Mouse (Mus musculus) frontal cortex, postnatal 10 days (tissue): ENCODE data around the gene Pde10a.

Experiments
- DNase-seq, 2 experiments: peaks; one replicate each; pipeline ENCODE4 v3.0.0; 2022; ENCODE audit warnings: low spot score in 2 of 2, mixed read lengths in 1 of 2

The Pde10a gene

DNA sequence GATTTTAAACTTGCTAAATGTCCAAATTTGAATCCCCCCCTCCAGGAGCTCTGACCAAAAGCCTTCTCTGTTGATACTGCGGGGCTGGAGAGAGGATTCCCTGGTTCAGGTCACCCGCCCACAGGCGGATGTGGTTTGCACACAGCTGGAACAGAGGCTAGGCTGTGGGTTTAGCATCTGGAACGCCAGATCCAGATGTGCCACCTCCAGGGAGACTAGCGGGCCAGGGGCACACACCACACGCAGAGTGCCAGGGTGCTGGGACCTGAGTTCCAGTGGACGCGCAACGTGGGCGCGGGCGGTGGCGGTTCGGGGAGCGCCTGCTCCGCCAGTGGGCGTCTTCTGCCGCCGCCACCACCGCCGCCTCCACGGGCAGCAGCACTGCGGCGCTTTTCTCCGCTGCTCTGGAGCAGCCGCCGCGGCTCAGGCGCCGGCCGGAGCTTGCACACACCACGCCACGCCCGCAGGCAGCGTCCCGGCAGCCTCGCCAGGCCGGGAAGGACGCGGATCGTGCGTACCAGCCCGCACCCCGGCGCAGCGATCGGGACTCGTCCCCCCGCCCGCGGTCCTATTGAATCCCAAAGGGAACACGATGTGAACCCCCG, 275.4 kb downstream of the Pde10a start:
- DNase-seq = peak in 1 of 2 experiments; percentile 61

DNA sequence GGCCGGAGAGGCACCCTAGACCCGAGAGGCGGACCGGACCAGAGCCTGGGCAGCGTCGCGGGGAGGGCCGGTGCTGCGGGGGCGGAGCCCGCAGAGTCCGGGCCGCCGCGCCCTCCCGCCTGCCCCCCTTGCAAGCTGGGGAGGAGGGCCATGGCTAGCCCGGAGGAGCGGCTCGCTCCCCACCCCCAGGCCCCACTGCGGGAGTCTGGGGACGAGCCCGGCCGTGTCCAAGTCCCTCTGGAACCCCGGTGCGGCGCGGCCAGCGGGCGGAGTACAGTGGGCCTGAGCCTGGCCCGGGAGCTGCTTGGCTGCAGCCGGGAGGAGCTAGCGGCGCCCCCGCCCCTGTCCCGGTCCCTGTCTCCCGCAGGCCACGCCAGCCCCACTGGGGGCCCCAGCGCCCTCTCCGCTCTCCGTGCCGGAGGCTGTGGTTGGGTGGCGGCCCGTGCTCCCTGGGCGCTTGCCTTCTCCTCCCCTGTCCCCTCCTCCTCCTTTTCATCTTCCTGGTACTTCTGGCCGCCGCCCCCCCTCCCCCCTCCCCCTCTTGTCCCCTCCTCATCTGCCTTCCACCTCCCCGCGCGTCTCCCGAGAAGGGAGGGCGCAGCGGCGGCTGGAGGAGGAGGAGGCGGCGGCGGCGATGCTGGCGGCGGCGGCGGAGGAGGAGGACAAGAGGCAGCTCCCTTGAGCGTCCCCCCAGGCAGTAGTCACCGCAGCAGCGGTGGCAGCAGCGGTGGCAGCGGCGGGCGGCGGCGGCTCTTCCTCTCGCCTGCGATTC, 276.1 kb downstream of the Pde10a start:
- peak; percentile 52 to 73 for DNase-seq

DNA sequence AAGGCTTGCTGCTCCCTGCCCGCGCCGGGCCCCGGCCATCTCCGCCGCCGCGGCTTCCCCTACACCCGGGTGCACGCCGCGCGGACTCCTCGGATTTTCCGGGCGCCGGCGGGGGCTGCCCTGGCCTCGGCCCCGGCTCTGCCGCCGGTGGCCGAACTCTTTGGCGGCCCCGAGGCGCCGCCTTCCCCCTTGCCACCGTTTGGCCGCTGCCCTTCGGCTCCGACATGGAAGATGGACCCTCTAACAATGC, 276.6 kb downstream of the Pde10a start:
- DNase-seq = no peak

DNA sequence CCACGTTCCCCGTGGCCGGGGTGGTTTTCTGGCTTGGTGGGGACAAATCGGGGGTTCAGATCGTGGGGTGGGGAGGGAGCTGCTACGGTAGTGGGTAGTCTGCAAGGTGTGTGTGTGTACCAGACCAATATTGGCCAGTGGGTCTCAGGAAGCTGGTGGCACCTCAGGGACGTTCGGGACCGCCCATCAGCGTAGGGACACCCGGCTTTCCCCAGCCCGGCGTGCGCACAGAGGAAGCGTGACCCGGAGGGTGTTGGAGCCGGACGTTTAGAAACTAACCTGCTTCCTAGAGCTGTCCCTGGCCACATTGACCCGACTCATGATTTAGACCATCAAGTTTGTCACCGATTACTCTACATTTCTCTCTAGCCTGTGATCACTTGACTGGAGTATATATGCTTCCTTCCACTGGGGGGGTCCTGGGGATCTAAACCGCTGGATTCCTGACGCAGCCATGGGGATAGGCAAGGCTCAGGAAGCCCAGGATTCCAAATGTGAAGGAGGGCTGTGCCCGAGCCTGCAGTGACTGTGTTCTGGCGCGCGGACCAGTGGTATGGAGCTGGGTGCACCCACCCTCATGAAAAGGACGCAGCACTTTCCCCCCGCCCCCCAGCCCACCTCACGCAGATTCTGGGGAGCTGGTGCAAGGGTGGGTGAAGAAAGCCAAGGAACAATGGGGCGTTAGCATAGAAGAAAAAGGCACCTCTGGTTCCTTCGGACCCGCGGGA, 277.2 kb downstream of the Pde10a start:
- DNase-seq = no peak

DNA sequence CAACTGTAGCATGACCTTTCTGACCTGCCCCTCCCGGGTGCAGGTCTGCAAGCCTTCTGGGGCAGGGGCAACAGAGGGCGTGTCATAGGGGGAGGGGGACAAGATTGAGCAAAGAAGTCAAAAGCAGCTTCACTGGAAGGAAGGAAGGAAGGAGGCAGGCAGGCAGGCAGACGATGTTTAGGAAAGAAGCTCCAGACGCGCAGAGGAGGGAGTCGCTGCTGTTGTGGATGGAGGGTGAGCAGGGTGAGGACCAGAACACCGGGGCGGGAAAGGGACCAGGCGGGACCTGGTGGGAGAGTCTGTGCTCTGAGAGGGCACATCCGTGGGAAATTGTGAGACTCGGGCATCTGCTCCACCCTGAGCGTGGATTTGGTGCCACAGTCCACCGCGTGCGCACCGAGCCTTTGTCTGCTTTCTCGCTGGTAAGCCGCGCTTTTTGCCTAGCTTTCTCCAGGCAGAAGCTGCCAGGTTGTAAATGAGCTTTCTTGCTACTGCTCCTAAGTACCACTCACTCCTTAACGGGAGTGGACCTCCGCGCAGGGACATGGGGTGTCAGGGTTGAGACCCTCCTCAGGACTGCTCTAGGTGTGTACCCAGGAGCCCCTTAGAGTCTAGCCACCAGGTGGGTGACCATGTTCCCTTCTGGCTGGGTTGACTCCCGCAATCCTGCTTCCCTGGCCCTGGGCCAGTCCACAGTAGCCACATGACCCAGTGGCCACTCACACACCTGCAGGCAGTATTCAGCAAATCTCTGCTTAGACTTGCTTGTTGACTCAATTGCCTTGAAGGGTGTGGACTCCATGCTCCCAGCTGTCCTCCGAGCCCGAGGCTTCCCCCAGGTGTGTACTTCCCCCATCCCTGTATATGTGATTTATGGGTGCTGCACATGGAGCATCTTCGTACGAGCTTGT, 278.0 kb downstream of the Pde10a start:
- DNase-seq = no peak

DNA sequence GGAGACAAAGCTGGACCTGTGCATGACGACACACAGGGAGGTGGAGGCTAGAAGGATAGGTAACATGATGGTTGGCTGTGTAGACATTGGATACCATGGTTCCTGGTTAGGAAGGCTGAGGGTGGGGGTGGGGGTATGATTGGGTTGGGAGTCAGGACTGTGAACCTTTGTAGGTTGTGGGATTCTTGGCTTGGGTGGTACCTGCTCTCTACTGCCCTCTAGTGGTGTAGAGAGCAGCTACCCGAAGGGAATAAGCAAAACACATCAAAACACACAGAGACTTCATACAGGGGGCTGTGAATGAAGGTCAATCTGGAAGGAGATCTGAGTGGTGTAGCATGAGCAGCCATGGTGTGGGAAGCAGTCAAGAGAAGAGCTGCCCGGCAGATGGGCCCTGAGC, 282.2 kb downstream of the Pde10a start:
- no peak for DNase-seq

DNA sequence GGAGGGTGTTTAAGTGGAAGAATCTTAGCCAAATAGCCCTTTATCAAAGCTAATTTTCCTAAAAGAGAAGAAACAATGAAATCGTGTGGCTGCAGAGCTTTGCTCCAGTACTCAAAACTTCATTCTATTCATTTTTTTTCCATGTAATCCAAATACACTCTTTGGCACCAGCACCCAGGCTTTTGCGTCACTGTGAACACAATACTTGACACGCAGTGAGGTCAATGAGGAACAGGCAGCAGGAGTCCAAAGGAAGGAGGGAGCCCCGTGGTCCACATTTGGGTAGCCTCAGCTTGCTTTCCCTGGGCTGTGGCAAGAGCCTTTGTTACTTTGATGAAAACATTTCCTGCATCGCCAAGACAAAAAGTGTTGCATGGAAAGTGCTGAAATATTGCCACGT, 284.6 kb downstream of the Pde10a start:
- DNase-seq = no peak

DNA sequence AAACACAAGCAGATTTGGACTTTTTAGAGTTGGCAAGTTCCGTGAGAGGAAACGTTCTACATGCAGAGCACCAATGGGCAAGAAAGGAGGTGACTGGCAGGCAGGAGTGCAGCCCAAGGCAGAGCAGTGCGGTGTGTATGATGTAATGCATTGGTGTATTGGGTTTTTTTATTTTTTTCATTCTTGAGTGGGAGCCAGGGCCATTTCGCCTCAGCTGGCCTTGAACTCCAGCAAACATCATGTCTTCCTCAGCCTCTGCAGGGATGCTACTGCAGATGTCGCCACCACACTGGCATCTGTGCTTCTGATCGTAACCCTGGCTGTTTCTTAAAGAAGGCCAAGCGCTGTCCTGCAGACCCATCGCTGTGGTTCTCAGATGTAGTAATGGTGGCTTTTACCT, 285.0 kb downstream of the Pde10a start:
- DNase-seq = no peak

DNA sequence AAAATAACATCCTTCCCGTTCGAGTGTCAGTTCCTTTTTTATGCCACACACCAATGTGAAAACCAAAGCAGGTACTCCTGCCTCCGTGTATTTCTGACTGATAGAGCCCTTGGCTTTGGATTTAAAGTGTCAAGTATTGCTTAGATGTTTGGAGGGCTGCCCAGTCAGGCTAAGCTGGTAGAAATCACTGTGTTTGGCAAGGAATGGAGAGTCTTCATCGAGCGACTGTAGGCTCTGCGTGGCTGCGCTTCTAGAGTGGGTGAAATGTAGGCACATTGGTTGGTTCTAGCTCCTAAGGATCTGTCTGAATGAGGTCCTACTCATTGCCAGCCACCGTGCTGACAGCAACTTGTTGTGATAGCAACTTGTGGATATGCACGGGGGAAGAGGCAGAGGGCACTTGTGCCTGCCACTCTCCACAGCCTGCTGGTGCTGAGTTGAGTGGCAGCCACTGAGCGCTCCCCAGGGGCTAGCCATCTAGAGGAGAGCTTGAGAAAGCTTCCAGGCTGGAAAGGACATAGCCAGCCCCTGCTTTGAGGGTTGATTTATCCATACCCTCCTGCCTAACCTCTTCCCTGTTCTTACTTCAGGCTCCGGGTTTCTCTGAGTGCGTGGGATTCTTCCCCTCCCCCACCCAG, 287.2 kb downstream of the Pde10a start:
- DNase-seq = no peak

DNA sequence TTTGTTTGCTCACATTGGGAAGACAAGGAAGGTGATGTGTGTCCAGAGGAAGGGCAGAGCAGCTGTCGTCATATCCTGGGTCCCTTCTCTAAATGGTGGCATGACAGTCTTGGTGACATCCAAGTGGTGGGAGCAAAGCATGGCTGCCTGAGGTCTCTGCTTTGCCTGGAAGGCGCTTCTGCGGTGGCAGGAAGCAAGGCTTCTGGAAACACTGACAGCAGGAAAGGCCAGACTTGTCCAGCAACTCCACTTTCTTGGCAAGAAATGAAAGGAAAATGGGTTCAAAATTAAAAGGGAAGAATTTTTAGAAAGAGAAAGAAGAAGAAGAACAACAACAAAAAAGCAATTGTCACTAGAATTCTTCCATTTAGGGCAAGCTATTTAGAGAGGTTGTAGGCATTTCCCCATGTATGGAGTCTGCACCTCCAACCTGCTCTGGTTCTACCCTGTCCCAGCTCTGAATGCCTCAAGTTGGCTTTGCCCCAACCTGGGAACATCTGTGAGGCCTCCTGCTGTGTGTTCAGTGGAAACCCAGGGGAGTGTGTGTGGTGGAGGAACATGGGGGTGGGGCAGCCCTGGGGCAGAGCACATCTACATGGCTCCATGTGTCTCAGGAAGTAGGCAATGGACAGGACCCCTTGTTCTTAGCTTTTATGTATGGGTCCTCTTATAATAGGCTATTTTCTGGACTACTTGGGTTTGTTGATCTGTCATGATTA, 288.8 kb downstream of the Pde10a start:
- no peak for DNase-seq

DNA sequence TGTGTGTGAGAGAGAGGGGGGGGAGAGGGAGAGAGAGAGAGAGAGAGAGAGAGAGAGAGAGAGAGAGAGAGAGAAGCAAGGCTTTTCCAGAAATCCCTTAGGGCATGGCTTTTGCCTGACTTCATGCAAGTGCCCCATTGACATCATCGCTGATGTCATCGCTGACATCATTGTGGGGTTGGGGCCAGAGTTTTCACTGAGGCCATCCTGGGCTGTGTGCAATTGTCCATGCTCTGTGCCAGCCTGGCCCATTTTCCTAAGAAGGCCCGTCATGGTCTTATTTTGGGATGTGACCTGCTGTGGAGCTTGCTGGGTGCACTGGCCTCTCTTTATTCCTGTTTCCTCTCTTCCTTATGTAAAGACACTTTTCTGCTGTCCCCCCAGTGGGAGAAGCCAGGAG, 290.2 kb downstream of the Pde10a start:
- DNase-seq = no peak

DNA sequence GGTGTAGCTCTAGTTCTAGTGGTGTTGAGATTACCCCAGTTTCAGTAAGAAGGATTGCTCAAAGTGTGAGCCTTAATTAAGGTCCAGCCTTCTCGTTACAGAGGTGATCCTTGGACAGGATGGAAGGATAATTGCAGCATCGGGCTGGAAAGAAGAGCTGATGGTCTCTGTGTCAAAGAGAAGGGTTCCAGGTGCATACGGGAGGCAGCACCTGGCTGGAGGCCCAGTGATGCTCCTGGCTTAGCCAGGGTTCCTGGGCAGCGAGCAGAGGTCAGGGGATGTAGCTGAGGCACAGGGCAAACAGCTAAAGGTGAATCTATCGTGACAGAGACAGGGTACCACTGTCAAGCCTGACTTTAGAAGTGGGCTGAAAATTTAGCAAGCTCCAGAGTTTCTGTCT, 290.7 kb downstream of the Pde10a start:
- no peak for DNase-seq

DNA sequence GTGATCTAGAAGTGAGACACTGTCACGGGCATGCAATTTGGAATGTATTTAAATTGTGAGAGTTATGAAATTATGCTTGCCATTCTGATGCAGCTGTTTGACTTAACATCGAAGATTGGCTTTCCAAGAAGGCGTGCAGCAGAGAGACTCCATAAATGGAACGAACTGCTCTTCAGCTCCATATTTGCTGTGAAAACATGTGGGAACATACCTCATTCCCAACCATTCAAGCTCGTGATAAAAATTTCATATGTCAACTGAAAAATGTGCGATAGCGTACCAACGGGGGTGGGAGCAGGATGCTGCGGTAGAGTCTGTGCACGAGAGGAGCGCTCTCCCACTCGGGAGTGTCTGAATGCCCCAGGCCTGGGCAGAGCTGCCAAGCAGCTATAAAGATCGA, 293.5 kb downstream of the Pde10a start:
- DNase-seq = no peak

DNA sequence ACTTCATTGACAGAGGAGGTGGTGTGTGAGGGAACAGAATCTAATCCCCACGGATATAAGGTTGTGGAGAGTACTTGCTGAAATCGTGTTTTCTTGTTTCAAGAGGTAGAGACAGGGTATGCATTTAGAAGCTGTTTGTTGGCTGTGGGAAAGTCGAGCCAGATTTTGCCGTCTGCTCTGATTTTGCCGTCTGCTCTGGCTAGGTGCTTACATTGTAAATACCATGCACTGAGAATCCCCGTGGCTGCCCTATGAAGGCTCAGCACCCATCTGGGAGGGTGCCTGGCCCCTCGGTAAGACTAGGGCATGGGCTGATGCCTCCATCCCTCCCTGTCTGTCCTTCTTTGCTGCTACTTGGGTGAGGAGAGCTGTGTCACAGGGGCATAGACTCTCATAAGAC, 298.4 kb downstream of the Pde10a start:
- DNase-seq = no peak

DNA sequence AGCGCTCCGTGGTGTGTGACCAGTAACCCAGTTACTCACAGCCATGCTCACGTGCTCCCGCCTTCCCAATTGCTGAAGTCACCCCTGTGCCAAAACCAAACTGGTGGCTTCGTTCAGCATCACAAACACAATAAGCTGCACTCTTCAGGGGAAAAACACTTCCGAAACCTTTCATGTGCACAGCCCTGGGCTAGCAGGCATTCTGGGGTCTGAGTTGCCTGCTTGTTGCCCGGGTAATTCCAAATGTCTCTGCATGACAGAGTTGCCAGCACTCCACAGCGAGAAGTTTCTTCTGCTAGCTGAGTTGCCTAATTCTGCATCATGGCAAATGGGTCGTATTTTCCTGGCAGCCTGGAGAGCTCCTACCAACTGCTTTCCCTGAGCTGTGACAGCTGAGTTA, 302.0 kb downstream of the Pde10a start:
- no peak for DNase-seq

DNA sequence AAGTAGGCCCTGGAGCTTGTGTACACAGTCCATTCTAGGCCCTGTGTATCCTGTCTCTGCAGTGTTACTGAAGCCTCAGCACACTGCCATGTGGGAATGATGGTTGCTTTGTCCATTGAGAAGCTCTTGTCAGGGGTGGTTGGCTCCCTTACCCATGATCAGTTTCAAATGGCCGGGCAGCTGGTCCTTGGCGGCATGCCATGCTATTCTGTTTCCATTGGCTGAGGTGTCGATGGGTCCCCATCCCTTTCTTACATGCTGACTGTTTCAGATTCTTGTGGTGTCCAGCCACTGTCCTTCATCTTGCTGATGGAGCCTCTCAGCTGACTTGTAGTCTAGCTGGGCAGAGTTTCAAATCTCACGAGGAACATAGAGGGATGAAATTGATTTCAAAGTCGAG, 305.8 kb downstream of the Pde10a start:
- DNase-seq = no peak

DNA sequence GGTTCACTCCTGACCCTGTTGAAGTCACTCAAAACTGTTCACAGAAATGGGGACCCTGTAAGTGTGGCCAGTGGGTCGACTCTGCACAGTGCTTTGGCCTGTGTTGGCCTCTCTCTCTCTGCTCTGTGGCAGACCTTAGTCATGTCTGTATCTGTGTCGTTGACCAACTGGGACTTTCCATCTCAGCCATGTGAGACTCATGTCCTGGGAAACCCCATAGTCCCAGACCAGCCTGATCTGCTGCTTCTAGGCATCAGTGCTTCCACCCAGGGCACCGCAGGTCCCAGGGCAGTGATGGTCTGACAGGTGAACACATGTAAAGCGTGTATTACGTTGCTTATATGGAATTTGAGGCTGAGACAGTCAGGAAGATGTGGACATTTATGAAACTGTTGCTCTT, 311.1 kb downstream of the Pde10a start:
- no peak for DNase-seq

DNA sequence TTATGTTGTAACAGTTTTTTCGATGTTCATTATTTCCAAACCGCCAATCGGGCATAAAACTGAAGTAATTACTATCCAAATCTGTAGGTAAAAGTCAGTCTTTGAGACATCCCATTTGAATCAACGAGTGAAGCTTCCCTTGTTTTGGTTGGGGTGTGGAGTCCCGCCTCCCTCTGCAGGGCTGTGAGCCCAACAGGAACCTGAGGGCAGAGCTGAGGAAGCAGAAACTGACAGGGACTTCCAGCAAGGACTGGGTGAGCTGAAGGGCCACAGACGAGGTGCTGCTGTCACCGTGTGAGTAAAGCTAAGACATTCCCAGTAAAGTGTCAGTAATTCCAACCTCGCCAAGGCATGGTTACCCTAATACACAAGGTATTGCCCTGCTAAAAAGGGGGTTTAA, 313.1 kb downstream of the Pde10a start:
- DNase-seq = no peak

DNA sequence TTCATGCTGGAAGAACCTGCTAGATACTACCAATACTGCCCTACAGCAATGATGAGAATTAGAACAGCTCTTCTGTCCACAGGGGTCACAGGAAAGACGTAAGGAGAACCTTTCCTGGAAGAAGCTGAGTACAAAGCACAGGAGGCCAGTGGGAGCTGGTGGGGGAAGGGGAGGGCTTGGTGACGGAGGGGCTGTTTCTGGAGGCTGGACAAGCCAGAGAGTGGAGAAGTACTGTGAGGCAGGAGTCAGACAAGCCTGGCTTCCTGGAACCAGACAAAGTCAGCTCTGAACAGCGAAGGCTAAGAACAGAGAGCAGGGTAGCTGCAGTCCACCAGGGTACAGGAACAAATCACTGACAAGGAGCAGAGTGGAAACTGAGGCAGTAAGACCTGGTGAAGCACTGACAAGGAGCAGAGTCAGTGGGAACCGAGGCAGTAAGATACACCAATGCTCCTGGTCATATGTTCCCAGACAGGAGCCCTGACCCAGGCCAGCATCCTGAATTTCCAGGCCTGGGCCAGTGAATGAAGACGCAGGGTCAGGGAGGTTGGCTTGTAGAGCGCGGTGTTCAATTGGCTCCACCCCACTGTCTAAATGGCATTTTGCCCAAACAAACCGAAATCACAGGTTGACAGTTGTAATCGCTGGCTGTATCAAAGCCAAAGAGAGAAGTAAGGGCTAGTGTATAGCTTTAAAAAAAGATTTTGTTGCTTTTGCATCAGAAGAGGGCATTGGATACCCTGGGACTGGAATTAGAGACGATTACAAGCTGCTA, 314.3 kb downstream of the Pde10a start:
- DNase-seq = no peak

DNA sequence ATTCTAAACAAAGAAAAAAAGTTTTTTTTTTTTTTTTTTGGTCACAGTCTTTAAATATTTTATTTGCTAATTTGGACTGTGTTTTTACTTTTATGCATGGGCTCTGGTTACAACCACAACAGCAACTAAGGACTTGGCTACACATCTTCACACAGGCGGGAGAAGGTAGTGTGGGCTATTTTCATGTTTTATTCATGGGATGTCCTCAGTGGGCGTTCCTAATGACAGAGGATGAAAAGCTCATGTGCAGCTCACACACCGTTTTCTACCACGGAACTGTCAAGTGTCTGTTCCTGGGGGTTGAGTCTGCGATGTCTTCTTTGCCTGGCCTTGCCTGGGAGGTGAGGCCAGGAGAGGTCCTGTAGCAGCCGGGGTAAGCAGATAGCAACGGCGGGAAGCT, 315.9 kb downstream of the Pde10a start:
- DNase-seq = no peak
